Mouse (Mus musculus): ENCODE results near the gene Pyroxd2.
"Not testable (repeated sequence)": the region's sequence is repeated elsewhere in the genome, so short reads cannot be mapped to it uniquely, and the experiment has no call there.

The Pyroxd2 gene

GRCm38 (mm10) chr19:42752363-42752931 lies at the start of gene Pyroxd2:
Gene Pyroxd2, minus strand, starts transcription at chr19:42752775.
- in situ Hi-C loops (cut with MboI, MseI): no loop called here

DNA sequence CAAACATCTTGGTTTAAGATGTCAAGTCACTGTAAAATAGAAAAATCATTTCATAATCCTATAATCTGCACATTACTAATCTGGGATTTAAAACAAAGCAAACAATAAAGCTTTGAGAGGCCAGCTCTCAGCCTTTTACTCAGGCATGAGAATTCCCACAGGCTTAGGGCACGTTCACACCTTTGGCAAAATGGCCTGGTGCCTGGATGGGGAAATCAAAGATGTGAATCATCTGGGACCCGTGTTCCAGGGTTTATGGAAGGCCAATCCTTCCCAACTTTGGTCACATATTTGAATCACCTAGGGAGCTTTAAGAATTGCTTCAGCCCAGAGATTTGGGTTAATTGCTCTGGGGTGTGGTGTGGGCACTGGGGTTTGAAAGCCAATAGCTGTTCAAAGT lies 45.3 kb upstream of the Pyroxd2 start:
- in situ Hi-C loops (cut with MboI, MseI): no loop called here

- in situ Hi-C loops (cut with MboI, MseI): no loop called here
Observed at GRCm38 (mm10) chr19:42795801-42796200, 43.2 kb upstream of the Pyroxd2 start.

DNA sequence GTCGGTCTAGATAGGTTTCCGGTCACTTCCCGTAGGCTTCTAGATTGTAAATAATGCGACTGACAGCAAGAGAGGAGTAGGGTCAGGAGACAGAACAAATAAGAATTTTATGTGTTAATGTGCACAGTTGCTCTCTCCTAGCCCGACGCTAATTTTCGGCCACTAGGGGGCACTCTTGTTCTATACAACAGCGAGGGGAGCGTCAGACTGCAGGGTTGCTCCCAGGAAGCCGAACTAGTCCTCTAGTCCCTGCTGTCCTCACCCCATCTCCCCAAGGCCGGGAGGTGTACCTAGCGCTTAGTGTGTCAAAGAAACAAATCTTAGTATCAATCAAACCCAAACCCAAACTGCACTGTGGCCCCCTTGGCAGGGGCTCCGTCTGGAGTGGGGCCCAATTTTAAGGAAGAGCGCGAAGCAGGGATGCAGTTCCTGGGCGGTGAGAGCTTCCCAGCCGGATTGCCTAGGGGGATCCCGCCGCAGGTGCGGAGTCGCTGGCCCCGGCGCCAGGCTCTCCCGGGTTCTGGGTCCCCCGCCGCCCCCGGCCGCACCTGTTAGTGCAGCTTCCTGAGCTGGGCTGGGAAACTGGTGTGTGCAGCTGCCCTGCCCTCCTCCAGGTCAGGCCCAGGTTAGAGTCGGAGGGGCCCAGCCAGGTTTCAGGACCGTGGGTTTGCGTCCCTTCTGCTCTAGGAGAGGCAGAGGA lies 42.5 kb upstream of the Pyroxd2 start:
- in situ Hi-C loops (cut with MboI, MseI): no loop called here

- in situ Hi-C loops (cut with MboI, MseI): no loop called here
Observed at GRCm38 (mm10) chr19:42788311-42788710, 35.7 kb upstream of the Pyroxd2 start.

GRCm38 (mm10) chr19:42785562-42786220 lies 33.1 kb upstream of the Pyroxd2 start:
- in situ Hi-C loops (cut with MboI, MseI): no loop called here

GRCm38 (mm10) chr19:42785129-42785528 lies 32.6 kb upstream of the Pyroxd2 start:
- in situ Hi-C loops (cut with MboI, MseI): no loop called here

- in situ Hi-C loops (cut with MboI, MseI): not testable (repeated sequence)
Observed at GRCm38 (mm10) chr19:42780156-42780538, 27.6 kb upstream of the Pyroxd2 start.

DNA sequence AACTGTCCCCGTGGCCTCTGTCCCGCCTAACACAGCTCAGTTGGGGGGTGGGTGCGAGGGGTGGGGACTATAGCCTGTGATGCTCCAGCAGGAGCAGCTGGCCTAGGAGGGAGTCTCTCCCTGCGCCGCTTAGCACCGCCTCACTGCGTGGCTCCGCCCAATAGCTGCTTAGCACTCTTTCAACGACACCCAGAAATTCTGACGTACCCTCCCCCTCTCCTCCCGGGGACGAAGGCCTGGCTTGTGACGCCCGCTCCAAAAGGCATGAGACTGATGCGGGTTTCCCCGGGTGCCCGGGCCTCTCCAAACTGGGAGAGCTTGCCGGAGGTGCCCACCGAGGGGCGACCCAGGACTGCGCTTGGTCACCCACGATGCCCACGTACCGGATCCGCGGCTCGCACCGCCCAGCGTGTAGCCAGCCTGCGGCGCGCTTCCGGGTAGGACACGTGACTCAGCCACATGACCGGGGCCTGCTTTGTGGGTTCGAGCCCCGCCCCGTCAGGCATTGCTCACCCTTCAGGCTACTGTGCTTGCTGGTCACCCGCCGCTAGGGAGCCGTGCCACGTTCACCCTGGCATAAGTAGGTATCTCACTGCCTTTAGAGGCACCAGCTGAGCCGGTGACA lies 27.1 kb upstream of the Pyroxd2 start, which contains the start of gene Hps1:
Gene Hps1, minus strand, starts transcription at position 448 of the 625 bp plus-strand sequence.
- in situ Hi-C loops (cut with MboI, MseI): loop anchor here (5.0 to 10.0 kb wide), 3 partner anchors 255 to 973 kb away; partner anchors contain the start of genes Cox15 and Cutc

GRCm38 (mm10) chr19:42777801-42778200 lies 25.2 kb upstream of the Pyroxd2 start:
- in situ Hi-C loops (cut with MboI, MseI): loop anchor here (5.0 to 10.0 kb wide), 3 partner anchors 253 to 974 kb away; partner anchors contain the start of genes Cox15 and Cutc

DNA sequence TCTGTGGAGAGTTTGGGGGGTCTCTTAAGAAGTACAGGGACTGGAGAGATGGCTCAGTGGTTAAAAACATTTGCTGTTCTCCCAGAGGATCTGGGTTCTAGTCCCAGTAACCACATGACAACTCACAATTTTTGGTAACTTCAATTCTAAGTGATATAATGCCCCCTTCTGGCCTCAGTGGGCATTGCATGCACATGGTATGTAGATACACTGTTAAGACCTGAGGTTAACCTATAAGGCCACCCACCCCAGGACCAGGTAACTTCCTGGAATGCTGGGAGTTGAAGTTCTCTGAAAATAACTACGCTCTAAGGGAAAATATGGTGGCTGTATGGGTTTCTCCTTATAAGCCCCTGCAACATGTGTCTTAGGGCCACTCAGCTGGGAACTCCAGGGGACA lies 24.2 kb upstream of the Pyroxd2 start:
- in situ Hi-C loops (cut with MboI, MseI): loop anchor here (5.0 to 10.0 kb wide), 3 partner anchors 252 to 975 kb away; partner anchors contain the start of genes Cox15 and Cutc

GRCm38 (mm10) chr19:42770141-42770872 lies 17.7 kb upstream of the Pyroxd2 start:
- in situ Hi-C loops (cut with MboI, MseI): loop anchor here (10.0 kb wide), 1 partner anchor 246 kb away; no protein-coding TSS in a partner anchor

- in situ Hi-C loops (cut with MboI, MseI): loop anchor here (10.0 kb wide), 1 partner anchor 245 kb away; no protein-coding TSS in a partner anchor
Observed at GRCm38 (mm10) chr19:42769648-42770047, 17.1 kb upstream of the Pyroxd2 start.

DNA sequence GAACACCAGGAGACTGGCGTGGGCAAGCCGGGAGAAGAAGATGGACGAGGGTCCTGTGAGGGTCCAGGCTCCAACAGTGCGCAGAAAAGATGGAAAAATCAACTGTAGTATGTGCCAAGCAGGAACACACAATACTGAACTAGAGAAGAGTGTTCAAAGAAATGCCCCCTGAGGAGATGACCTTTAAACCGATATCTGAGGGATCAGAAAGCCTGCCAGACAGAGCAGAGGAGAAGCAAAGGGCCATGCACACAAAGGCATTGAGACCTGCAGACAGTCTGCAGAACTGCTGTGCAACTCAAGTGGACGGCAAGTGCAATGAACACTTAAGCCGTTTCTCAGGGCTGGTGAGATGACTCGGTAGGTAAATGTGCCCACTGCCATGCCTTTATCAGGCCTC lies 14.8 kb upstream of the Pyroxd2 start:
- in situ Hi-C loops (cut with MboI, MseI): no loop called here

- in situ Hi-C loops (cut with MboI, MseI): no loop called here
Observed at GRCm38 (mm10) chr19:42764398-42764797, 11.8 kb upstream of the Pyroxd2 start.

- in situ Hi-C loops (cut with MboI, MseI): no loop called here
Observed at GRCm38 (mm10) chr19:42756671-42757070, 4.1 kb upstream of the Pyroxd2 start.

DNA sequence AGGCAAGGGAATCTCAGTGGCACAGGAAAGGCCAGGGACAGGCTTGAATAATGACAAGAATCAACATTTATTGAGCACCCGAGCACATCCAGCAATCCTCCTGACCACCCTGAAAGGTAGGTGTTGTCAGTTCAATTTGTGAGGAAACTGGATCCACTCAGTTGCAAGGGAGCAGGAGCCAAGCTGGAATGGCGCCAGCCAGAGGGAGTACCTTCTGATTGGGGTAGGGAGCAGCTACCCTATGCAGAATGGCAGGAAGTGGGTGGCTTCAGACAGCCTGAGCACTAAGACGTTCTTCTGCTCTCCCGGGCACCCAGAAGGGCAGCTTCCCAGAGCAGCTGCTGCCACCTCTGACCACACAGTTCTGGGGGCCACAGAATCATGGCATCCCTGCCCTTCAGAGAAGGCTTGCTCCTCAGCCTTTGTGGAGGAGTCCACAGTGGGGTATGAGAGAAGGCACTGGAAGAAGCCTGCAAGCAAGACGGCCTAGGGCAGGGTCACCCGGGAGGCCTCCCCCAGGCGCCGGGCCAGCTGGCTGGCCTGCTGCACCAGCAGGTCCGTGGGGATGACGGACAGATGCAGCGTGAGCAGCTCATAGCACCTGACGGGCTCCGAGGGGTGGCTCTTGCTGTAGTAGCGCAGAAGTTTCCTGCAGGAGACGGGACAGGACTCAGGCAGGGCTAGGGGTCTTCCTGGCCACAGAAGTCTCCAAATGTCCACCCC lies 2.7 kb upstream of the Pyroxd2 start:
- in situ Hi-C loops (cut with MboI, MseI): no loop called here

DNA sequence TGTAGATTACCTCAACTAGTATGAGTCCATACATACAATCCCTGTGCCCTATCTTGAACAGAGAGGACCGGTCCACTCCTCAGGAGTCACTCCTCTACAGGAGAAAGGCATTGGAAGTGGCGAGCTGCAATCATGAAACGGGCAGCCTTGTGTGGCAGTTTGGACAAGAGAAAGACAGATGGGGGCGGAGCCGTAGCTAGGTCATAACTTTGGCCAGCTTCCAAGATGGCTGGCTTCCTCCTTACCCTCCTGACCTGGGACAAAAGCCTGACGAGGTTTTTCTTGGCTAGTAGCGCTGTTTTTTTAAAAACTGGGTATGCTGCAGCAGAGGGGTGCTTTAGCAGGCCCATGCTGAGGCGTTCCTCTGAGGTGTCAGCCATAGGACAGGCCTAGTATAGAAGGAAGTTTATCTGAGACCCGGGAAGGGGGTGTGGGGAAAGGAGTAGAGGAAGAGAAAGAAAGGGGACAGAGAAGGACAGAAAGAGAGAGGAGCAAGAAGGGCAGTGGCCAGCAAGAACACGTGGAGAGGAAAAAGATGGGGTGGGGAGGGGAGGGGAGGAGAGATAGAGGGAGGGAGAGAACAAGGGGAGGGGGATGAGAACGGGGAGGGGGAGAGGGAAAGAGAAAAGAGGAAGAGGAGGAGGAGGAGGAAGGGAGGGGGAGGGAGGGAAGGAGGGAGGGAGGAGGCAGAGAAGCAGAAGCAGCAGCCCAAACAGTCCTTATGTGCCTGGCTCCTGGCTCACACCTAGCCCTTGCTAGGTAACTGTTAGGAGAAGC lies 754 bp upstream of the Pyroxd2 start:
- in situ Hi-C loops (cut with MboI, MseI): no loop called here

DNA sequence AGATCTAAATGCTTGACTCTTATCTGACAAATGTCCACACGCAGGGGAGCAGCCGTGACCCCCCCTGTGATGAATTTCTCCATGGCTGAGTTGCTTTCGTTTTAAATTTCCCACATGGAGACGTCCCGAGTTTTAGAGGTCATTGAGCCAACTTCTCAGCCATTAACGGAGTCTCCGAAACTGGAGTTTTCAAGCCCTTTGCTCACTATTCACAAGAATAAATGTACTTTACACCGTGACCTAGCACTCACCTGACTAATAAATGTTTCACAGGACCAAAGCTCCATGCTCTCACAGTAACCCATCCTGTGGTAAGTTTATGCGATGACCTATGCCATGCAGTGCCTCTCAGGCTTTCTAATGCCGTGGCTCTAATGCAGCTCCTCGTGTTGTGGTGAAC lies 2.4 kb downstream of the Pyroxd2 start:
- in situ Hi-C loops (cut with MboI, MseI): no loop called here

- in situ Hi-C loops (cut with MboI, MseI): no loop called here
Observed at GRCm38 (mm10) chr19:42746702-42747101, 5.9 kb downstream of the Pyroxd2 start.

Data from regulatory T cell (primary cell).